Mouse (Mus musculus) lung, embryonic 15.5 days (tissue): ENCODE measurements at regions not wholly inside any gene's neighbourhood (a gene's known extent, or its start where the extent isn't known, plus 50 kb on each side); places are given as distances from the start of the nearest gene placed in this dataset.

Experiments
- ATAC-seq: fragments of 200-750 bp; cut with Nextera tagmentation; 2 replicates; pipeline ENCODE4 v1.8.0; 2017; ENCODE audit warnings: moderate number of reproducible peaks, borderline replicate concordance; ENCODE audit not compliant: low FRiP score, low TSS enrichment; ENCODE audit errors: extremely low read depth
- H3K27ac ChIP-seq: fragments of 300-500 bp; sonication (generic); 2 replicates; pipeline ENCODE4 v1.5.1; 2015; ENCODE audit warnings: moderate library complexity, mild to moderate bottlenecking, inconsistent platforms
- H3K27me3 ChIP-seq: fragments of 300-500 bp; sonication (generic); 2 replicates; pipeline ENCODE4 v1.6.1; 2015; ENCODE audit warnings: inconsistent platforms
- H3K36me3 ChIP-seq: fragments of 300-500 bp; sonication (generic); 2 replicates; pipeline ENCODE4 v1.6.1; 2015; ENCODE audit warnings: inconsistent platforms
- H3K4me1 ChIP-seq: fragments of 300-500 bp; sonication (generic); 2 replicates; pipeline ENCODE4 v1.6.1; 2015; ENCODE audit warnings: inconsistent platforms
- H3K4me2 ChIP-seq: fragments of 300-500 bp; sonication (generic); 2 replicates; pipeline ENCODE4 v1.6.1; 2015; ENCODE audit warnings: inconsistent platforms, mild to moderate bottlenecking, moderate library complexity
- H3K4me3 ChIP-seq: fragments of 300-500 bp; sonication (generic); 2 replicates; pipeline ENCODE4 v1.5.1; 2015; ENCODE audit warnings: mild to moderate bottlenecking, inconsistent platforms
- H3K9ac ChIP-seq: fragments of 300-500 bp; sonication (generic); 2 replicates; pipeline ENCODE4 v1.6.1; 2015; ENCODE audit warnings: inconsistent platforms
- H3K9me3 ChIP-seq: fragments of 300-500 bp; sonication (generic); 2 replicates; pipeline ENCODE4 v1.6.1; 2016; ENCODE audit warnings: inconsistent platforms
- WGBS: fragments of 180-500 bp; shearing (Covaris S2); methylation state at CpG from one replicate; pipeline ENCODE4 v1.1.7; 2015; 5-methylcytosine and 5-hydroxymethylcytosine counted together

DNA sequence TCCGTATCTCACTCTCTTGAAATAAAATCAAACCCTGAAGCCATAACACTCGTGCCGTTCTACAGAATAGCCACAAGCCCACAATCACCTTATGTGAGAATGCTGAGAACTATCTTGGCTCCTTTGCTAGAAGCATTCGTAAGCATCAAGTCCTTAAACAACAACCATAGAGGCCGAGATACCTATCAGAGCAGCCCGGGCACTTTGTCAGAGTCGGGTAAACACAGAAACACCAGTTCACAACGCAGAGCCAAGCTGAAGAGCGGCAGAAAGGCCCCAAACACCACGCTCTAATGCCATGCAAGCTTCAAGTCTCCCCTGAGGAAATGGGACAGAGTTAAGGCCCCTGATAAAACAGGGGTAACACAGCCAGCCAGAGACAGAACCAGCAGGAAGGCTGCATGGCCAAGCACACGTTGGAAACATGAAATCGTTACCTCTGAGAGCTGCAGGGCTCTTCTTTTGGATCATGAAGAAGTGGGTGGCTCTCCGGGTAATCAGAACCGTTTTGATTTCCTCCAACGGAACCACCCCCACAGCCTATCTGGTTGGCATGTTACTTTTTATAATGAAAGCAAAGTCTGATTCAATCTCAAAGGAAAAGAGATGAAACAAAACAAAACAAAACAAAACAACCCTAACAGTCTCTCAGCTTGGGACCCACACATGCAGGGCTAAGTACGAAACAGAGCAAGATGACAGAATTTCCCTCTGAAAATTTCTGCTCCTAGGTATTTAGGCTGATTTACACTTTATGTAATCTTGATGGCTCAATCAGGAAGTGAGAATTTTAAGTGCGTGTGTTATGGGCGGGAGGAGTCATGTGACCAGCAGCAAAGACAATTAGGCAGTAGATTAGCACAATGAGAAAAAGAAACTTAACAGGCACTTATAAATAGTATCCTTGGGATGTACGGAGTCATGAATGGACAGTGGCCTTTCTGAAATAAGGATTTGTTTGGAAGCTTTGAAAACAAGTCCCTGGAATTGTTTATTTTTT, 155.8 kb upstream of the Klf14 start:
- 56% methylated on average over 19 of the region's 19 CpGs for WGBS
- H3K9me3 ChIP-seq, result no peaks in the 10 kb centered on the region
- H3K4me1 ChIP-seq, result peaks cover 4% of the 10 kb centered on the region; the same call in 1 of the 2 replicates
- H3K9ac ChIP-seq, result no peak overlapping the region
- ATAC-seq, result no peak
- no peaks in the 10 kb centered on the region for H3K27me3 ChIP-seq
- peak overlapping the region; percentile 4; the same call in 1 of the 2 replicates for H3K4me2 ChIP-seq
- H3K36me3 ChIP-seq, result no peaks in the 10 kb centered on the region
- no peak overlapping the region for H3K4me3 ChIP-seq
- H3K27ac ChIP-seq, result no peak overlapping the region

GRCm38 (mm10) chr6:31115566-31115965, 156.7 kb upstream of the Klf14 start:
- Histone ChIP-seq H3K27ac (no peak overlapping the region), H3K4me2 (no peak overlapping the region), H3K4me3 (no peak overlapping the region), H3K9ac (no peak overlapping the region), H3K9me3 (no peaks in the 10 kb centered on the region), H3K36me3 (no peaks in the 10 kb centered on the region), H3K27me3 (no peaks in the 10 kb centered on the region), H3K4me1 (peaks cover 4% of the 10 kb centered on the region; the same call in 1 of the 2 replicates)
- ATAC-seq, result no peak
- WGBS, result 61% methylated on average over 4 of the region's 4 CpGs

DNA sequence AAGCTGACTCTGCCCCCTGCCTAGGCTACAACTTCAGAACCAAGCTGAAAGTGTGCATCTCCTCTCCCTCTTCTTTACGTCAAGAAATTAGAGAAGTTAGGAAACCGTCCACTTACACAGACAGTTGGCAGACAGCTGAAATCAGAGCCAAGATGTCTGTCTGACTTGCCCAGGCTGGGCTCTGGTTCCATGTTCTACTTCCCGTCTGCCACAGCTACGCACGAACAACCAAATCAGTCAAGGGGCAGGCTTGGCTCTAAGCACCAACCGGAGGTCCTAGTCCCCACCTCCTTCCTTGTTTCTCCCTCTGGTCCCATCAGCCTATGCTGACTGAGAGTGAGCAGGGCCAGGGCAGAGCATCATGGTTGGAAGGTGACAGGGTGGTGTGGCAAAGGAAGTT, 157.5 kb upstream of the Klf14 start:
- no peak overlapping the region for H3K27ac ChIP-seq
- WGBS, result 49% methylated on average over 6 of the region's 6 CpGs
- H3K9me3 ChIP-seq, result no peaks in the 10 kb centered on the region
- no peak for ATAC-seq
- no peak overlapping the region for H3K4me3 ChIP-seq
- H3K4me1 ChIP-seq, result peaks cover 4% of the 10 kb centered on the region; the same call in 1 of the 2 replicates
- no peaks in the 10 kb centered on the region for H3K36me3 ChIP-seq
- H3K4me2 ChIP-seq, result no peak overlapping the region
- H3K27me3 ChIP-seq, result no peaks in the 10 kb centered on the region
- H3K9ac ChIP-seq, result no peak overlapping the region

GRCm38 (mm10) chr6:31117666-31118065, 158.8 kb upstream of the Klf14 start:
- ATAC-seq, result no peak

DNA sequence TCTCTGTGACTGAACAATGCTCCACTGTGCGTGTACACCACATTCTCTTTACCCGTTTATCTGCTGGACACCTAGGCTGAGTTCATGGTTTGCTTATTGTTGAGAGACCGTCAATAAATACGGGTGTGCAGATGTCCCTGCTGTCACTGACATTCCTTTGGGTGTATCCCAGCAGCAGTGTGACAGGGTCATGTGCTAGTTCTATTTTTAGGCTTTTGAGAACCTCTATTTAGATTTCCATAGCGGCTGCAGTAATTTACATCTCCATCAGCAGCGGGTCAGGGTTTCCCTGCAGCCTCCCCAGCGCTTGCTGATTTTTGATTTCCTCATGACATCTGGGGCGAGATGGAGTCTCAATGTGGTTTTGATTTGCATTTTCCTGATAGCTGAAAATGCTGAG, 162.1 kb upstream of the Klf14 start:
- H3K4me3 ChIP-seq, result no peak overlapping the region
- no peak overlapping the region for H3K9ac ChIP-seq
- no peak overlapping the region for H3K4me2 ChIP-seq
- H3K4me1 ChIP-seq, result no peaks in the 10 kb centered on the region
- H3K36me3 ChIP-seq, result no peaks in the 10 kb centered on the region
- no peaks in the 10 kb centered on the region for H3K9me3 ChIP-seq
- WGBS, result 50% methylated on average over 8 of the region's 8 CpGs
- H3K27me3 ChIP-seq, result no peaks in the 10 kb centered on the region
- no peak overlapping the region for H3K27ac ChIP-seq
- ATAC-seq, result no peak

More at GRCm38 (mm10) chr6:31117666-31118065, 158.8 kb upstream of the Klf14 start:
- Histone ChIP-seq H3K4me1 (peaks cover 4% of the 10 kb centered on the region; the same call in 1 of the 2 replicates), H3K9me3 (no peaks in the 10 kb centered on the region), H3K4me3 (no peak overlapping the region), H3K27ac (no peak overlapping the region), H3K36me3 (no peaks in the 10 kb centered on the region), H3K9ac (no peak overlapping the region), H3K4me2 (no peak overlapping the region), H3K27me3 (no peaks in the 10 kb centered on the region)
- WGBS, result 89% methylated on average over 12 of the region's 12 CpGs

DNA sequence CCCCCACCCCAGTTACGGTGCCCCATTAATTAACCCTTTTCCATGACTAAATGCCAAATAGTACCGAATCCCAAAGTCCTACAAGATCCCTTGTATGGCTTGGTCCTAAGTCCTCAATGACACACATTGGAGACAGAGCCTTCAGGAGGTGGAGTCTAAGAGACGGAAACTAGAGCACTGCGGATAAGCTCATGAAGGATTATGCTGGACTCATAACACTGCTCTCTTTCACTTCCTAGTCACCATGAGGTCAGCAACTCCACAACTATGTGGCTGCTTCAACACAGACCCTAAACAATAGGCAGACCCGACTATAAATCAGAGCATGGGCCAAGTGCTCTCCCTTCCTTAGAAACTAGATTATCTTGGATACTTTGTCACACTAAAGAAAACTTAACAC, 164.0 kb upstream of the Klf14 start:
- no peak for ATAC-seq
- no peaks in the 10 kb centered on the region for H3K36me3 ChIP-seq
- no peak overlapping the region for H3K4me2 ChIP-seq
- H3K4me1 ChIP-seq, result no peaks in the 10 kb centered on the region
- H3K4me3 ChIP-seq, result no peak overlapping the region
- no peak overlapping the region for H3K9ac ChIP-seq
- H3K9me3 ChIP-seq, result no peaks in the 10 kb centered on the region
- 78% methylated on average over 5 of the region's 5 CpGs for WGBS
- no peaks in the 10 kb centered on the region for H3K27me3 ChIP-seq
- no peak overlapping the region for H3K27ac ChIP-seq

- Histone ChIP-seq H3K27me3 (no peaks in the 10 kb centered on the region), H3K4me2 (no peak overlapping the region), H3K9ac (no peak overlapping the region), H3K36me3 (no peaks in the 10 kb centered on the region), H3K9me3 (no peaks in the 10 kb centered on the region), H3K4me1 (no peaks in the 10 kb centered on the region), H3K27ac (no peak overlapping the region), H3K4me3 (no peak overlapping the region)
- 57% methylated on average over 4 of the region's 4 CpGs for WGBS
- ATAC-seq, result no peak
Observed at GRCm38 (mm10) chr6:31123342-31123990, 164.6 kb upstream of the Klf14 start.

DNA sequence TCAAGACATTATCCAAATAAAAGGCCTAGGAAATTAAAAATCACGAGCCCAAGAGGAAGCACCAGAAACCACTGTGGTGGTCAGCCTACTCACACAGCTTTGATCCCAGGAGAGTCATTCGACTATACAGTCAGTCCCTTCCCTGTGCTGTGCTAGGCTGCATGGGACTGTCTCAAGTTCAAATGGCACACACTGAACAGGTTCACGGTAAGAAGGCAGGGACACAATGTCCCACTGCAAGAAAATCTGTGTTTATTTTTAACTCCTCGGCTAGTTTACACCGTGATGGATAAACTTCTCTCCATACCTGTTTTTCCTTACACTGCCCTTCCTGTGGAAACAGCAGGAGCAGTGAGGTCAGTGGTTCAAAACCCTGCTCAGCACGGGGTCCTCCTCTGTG, 165.2 kb upstream of the Klf14 start:
- ATAC-seq, result no peak
- Histone ChIP-seq H3K9ac (no peak overlapping the region), H3K4me3 (no peak overlapping the region), H3K36me3 (no peaks in the 10 kb centered on the region), H3K4me2 (no peak overlapping the region), H3K27ac (no peak overlapping the region), H3K9me3 (no peaks in the 10 kb centered on the region), H3K4me1 (0 out of 2 replicates have a peak, but pooled peaks cover 2% of the 10 kb centered on the region), H3K27me3 (no peaks in the 10 kb centered on the region)
- 55% methylated on average over 6 of the region's 6 CpGs for WGBS

DNA sequence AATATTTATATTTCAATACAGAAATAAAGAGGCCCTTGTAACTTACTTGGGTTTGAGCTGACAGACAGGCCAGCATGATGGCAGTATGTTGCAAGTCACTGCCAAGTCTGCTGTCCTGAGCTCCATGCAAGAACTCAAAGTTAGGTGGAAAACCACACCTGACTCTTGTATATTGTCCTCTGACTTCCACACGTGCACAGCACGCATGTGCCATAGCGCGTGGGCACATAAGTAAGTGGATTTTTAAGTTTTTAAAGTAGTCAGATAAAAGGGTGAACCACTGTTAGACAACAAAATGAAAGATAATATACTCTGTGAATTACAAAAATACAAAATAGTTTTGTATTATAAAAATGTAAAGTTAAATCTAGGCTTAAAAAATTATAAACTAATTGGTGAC, 166.0 kb upstream of the Klf14 start:
- H3K4me3 ChIP-seq, result no peak overlapping the region
- H3K9me3 ChIP-seq, result no peaks in the 10 kb centered on the region
- H3K4me1 ChIP-seq, result 0 out of 2 replicates have a peak, but pooled peaks cover 3% of the 10 kb centered on the region
- H3K4me2 ChIP-seq, result no peak overlapping the region
- H3K27ac ChIP-seq, result no peak overlapping the region
- WGBS, result 85% methylated on average over 4 of the region's 4 CpGs
- no peak for ATAC-seq
- no peaks in the 10 kb centered on the region for H3K27me3 ChIP-seq
- no peaks in the 10 kb centered on the region for H3K36me3 ChIP-seq
- H3K9ac ChIP-seq, result no peak overlapping the region

GRCm38 (mm10) chr6:31125328-31126118, 166.6 kb upstream of the Klf14 start:
- no peak for ATAC-seq
- Histone ChIP-seq H3K9me3 (no peaks in the 10 kb centered on the region), H3K4me2 (no peak overlapping the region), H3K9ac (no peak overlapping the region), H3K36me3 (no peaks in the 10 kb centered on the region), H3K27ac (no peak overlapping the region), H3K4me3 (no peak overlapping the region), H3K27me3 (no peaks in the 10 kb centered on the region), H3K4me1 (0 out of 2 replicates have a peak, but pooled peaks cover 3% of the 10 kb centered on the region)
- WGBS, result 66% methylated on average over 19 of the region's 19 CpGs

GRCm38 (mm10) chr6:31126131-31126871, 167.4 kb upstream of the Klf14 start:
- H3K27me3 ChIP-seq, result no peaks in the 10 kb centered on the region
- H3K9ac ChIP-seq, result no peak overlapping the region
- no peaks in the 10 kb centered on the region for H3K36me3 ChIP-seq
- H3K9me3 ChIP-seq, result no peaks in the 10 kb centered on the region
- ATAC-seq, result no peak
- H3K4me1 ChIP-seq, result 0 out of 2 replicates have a peak, but pooled peaks cover 3% of the 10 kb centered on the region
- 79% methylated on average over 15 of the region's 15 CpGs for WGBS
- no peak overlapping the region for H3K4me3 ChIP-seq
- no peak overlapping the region for H3K4me2 ChIP-seq
- H3K27ac ChIP-seq, result no peak overlapping the region
